Mouse (Mus musculus): Measurements from ENCODE around the gene Ptpn18. TPM values are rescaled to one million over a fixed set of nuclear protein-coding genes. Genes with fewer than 3 reads are reported as not detected.
A peak's percentile ranks its signal among the peaks of the same experiment; 100 is the strongest.
"Not testable (repeated sequence)": the region's sequence is repeated elsewhere in the genome, so short reads cannot be mapped to it uniquely, and the experiment has no call there.

Gene Ptpn18
- total and polyA plus RNA-seq, 3 experiments, result 4.2 to 16.3 (median 4.2) TPM

DNA sequence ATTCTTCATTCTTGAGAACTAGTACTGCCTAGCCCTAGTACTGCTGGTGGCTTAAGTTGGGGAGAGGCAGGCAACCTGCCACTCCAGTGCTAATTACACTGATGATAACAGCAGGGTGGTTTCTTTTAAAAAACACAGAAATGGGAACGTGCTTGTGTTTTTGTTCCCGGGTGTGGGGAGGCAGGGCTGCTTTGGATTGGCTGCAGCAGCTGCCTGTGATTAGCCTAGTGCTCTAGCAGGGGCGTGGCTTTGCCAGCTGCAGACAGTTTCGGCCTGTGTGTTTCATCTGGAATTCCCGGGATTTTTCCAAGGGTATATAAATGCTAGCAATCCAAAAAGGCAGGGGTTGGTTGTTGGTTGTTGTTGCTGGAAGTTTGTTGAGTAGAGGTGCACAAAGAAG lies 57.0 kb downstream of the Ptpn18 start:
- H3K9ac ChIP-seq (ENCODE audit: low read depth, low read length), result no peak overlapping the region

DNA sequence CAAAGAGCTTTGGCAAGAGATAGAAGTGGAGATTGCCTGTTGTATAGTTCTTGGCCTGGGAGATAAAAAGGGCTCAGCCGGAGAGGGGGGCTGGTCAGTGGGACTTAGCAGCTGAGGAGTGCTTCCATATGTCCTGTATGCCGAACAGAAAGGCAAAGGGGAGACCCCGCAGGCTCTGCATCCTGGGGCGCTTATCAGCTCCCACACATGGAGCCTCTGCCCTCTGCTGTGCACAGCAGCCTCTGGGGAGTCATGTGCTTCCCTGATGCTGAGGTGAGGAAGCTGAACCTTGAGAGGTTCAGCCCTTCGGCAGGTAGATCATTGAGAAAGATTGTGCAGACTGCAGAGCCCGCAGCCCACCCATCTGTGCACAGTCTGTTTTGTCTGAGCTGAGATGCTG lies 57.7 kb downstream of the Ptpn18 start:
- H3K27ac ChIP-seq; H3K36me3 ChIP-seq (ENCODE audit: control insufficient read depth, insufficient read depth, low read length); H3K4me1 ChIP-seq (ENCODE audit: control insufficient read depth, insufficient read depth, low read length); H3K9ac ChIP-seq (ENCODE audit: low read depth, low read length); intact Hi-C loops (cut with DNase I); DNase-seq; H3K4me3 ChIP-seq; H3K79me2 ChIP-seq (replicated peaks; ENCODE audit: control insufficient read depth, insufficient read depth, low read length); H3K27me3 ChIP-seq (ENCODE audit: control insufficient read depth, insufficient read depth, low read length): not testable (repeated sequence)
- WGBS, result 41% methylated on average over 6 of the region's 6 CpGs

More for the DNA sequence above, 57.0 kb downstream of the Ptpn18 start:
- intact Hi-C loops (cut with DNase I), result no loop called here
- Histone ChIP-seq H3K27me3 (ENCODE audit: control insufficient read depth, insufficient read depth, low read length) (no peaks in the 10 kb centered on the region; the same call in 1 of the 2 replicates), H3K79me2 (replicated peaks; ENCODE audit: control insufficient read depth, insufficient read depth, low read length) (no peaks in the 10 kb centered on the region), H3K4me3 (no peak overlapping the region), H3K36me3 (ENCODE audit: control insufficient read depth, insufficient read depth, low read length) (no peaks in the 10 kb centered on the region), H3K4me1 (ENCODE audit: control insufficient read depth, insufficient read depth, low read length) (no peaks in the 10 kb centered on the region), H3K27ac (no peak overlapping the region)
- 23% methylated on average over 5 of the region's 5 CpGs for WGBS
- TF ChIP-seq EP300 (IDR thresholded peaks at IDR 0.05; ENCODE audit: insufficient read depth, low read depth, low read length) (no peak), CTCF (IDR thresholded peaks at IDR 0.05) (no peak), POLR2A (IDR thresholded peaks at IDR 0.05; ENCODE audit: insufficient read depth, low read depth, low read length) (no peak)
- DNase-seq, result no peak

DNA sequence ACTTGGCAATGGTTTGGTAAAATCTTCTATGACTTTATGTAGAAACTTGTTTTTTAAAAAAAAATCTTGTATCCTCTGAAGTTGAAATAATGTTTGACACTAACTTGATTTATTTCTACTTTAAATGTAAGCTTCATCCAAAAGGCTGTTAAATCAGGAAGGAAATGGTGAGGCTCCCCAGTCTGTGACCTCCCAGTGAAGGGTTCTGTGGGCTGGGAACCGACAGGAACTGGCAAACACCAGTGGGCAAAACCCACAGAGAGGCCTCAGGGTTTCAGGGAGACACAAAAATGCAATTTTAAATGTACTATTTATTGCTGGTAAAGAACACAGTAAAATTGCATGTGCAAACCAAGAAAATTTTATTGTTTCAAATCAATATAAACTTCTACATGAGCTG lies 58.2 kb downstream of the Ptpn18 start:
- H3K27me3 ChIP-seq (ENCODE audit: control insufficient read depth, insufficient read depth, low read length); DNase-seq; H3K4me3 ChIP-seq; H3K79me2 ChIP-seq (replicated peaks; ENCODE audit: control insufficient read depth, insufficient read depth, low read length); intact Hi-C loops (cut with DNase I); H3K4me1 ChIP-seq (ENCODE audit: control insufficient read depth, insufficient read depth, low read length); H3K9ac ChIP-seq (ENCODE audit: low read depth, low read length); H3K36me3 ChIP-seq (ENCODE audit: control insufficient read depth, insufficient read depth, low read length); H3K27ac ChIP-seq: not testable (repeated sequence)
- WGBS, result 22% methylated on average over 1 of the region's 1 CpGs

DNA sequence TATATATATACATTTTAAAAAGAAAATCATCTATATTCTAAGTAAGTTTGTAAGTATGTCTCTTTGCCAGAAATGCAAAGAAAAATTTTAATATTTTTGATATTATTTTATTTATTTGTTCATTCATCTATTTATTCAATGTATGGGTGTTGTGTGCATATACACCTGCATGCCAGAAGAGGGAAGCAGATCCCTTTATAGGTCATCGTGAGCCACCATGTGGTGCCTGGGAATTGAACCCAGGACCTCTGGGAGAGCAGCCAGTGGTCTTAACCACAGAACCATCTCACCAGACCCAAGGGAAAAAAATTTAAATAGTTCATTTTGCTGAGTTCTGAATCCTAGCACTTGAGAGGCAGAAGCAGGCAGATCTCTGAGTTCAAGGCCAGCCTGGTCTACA lies 58.7 kb downstream of the Ptpn18 start:
- intact Hi-C loops (cut with DNase I), result no loop called here

DNA sequence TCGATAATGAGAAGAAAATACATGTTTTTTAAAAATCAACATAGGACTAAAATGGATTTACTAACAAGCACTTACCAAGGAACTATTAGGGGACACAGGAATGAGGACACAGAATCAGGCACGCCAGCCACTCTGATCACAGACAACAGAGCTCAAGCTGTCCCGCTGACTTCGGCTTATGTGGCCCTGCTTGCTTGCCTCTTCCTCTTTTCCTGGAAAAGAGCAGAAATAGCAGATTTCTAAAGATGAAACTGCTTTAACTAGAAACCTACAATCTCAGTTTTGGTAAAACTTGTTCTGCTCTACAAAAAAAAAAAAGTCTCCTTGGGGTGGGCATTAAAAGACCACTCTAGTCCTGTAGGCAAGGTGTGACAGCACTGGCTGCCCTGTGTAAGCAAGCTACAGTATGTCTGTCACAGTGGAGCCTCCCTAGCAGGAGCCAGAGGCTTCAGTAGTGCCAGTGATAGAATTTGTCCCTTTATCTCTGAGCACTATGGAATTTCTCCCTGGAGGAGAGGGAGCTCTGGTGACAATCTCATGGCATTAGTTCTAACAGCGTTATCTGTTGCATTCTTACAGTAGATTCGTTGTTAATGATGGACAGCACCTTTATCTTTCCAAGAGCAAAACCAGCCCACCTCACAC lies 62.8 kb downstream of the Ptpn18 start:
- intact Hi-C loops (cut with DNase I), result no loop called here
- H3K36me3 ChIP-seq (ENCODE audit: control insufficient read depth, insufficient read depth, low read length), result no peaks in the 10 kb centered on the region
- no peaks in the 10 kb centered on the region for H3K4me1 ChIP-seq (ENCODE audit: control insufficient read depth, insufficient read depth, low read length)
- no peak overlapping the region for H3K4me3 ChIP-seq
- no peaks in the 10 kb centered on the region for H3K27me3 ChIP-seq (ENCODE audit: control insufficient read depth, insufficient read depth, low read length)
- no peak for DNase-seq
- 39% methylated on average over 6 of the region's 6 CpGs for WGBS
- TF ChIP-seq EP300 (IDR thresholded peaks at IDR 0.05; ENCODE audit: insufficient read depth, low read depth, low read length), result no peak
- no peak for TF ChIP-seq POLR2A (IDR thresholded peaks at IDR 0.05; ENCODE audit: insufficient read depth, low read depth, low read length)
- TF ChIP-seq CTCF (IDR thresholded peaks at IDR 0.05), result no peak
- H3K27ac ChIP-seq, result no peak overlapping the region
- H3K9ac ChIP-seq (ENCODE audit: low read depth, low read length), result no peak overlapping the region
- no peaks in the 10 kb centered on the region for H3K79me2 ChIP-seq (replicated peaks; ENCODE audit: control insufficient read depth, insufficient read depth, low read length)

More for the DNA sequence above, 58.7 kb downstream of the Ptpn18 start:
- H3K4me1 ChIP-seq (ENCODE audit: control insufficient read depth, insufficient read depth, low read length), result no peaks in the 10 kb centered on the region
- H3K27ac ChIP-seq, result no peak overlapping the region
- 71% methylated on average over 1 of the region's 1 CpGs for WGBS
- H3K79me2 ChIP-seq (replicated peaks; ENCODE audit: control insufficient read depth, insufficient read depth, low read length), result no peaks in the 10 kb centered on the region
- no peak for TF ChIP-seq POLR2A (IDR thresholded peaks at IDR 0.05; ENCODE audit: insufficient read depth, low read depth, low read length)
- TF ChIP-seq CTCF (IDR thresholded peaks at IDR 0.05), result peak; percentile 25; the same call in 1 of the 2 replicates
- no peak overlapping the region for H3K4me3 ChIP-seq
- no peak for DNase-seq
- H3K27me3 ChIP-seq (ENCODE audit: control insufficient read depth, insufficient read depth, low read length), result no peaks in the 10 kb centered on the region; the same call in 1 of the 2 replicates
- H3K36me3 ChIP-seq (ENCODE audit: control insufficient read depth, insufficient read depth, low read length), result no peaks in the 10 kb centered on the region
- H3K9ac ChIP-seq (ENCODE audit: low read depth, low read length), result no peak overlapping the region

DNA sequence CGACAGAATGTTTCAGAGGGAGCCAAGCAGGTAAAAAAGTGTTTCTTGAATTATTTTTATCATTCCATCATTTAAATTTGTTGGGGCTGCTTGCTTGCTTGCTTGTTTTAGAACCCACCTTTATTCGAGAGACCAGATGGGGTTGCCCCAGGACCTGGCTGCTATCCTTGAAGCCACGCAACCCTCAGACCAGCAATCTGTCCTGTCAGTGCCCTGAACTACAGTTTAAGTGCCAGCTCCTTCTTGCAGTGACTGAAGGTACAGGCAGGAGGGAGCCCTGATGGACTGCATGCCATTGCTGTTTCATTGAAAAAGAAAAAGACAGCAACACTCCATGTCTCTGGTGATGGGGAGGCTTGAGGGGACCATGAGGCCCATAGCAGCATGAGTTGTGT lies 63.3 kb downstream of the Ptpn18 start:
- Histone ChIP-seq H3K4me3 (no peak overlapping the region), H3K79me2 (replicated peaks; ENCODE audit: control insufficient read depth, insufficient read depth, low read length) (no peaks in the 10 kb centered on the region), H3K27ac (no peak overlapping the region), H3K9ac (ENCODE audit: low read depth, low read length) (no peak overlapping the region), H3K27me3 (ENCODE audit: control insufficient read depth, insufficient read depth, low read length) (no peaks in the 10 kb centered on the region), H3K36me3 (ENCODE audit: control insufficient read depth, insufficient read depth, low read length) (no peaks in the 10 kb centered on the region), H3K4me1 (ENCODE audit: control insufficient read depth, insufficient read depth, low read length) (no peaks in the 10 kb centered on the region)
- WGBS, result 46% methylated on average over 3 of the region's 3 CpGs
- TF ChIP-seq CTCF (IDR thresholded peaks at IDR 0.05) (no peak), EP300 (IDR thresholded peaks at IDR 0.05; ENCODE audit: insufficient read depth, low read depth, low read length) (no peak), POLR2A (IDR thresholded peaks at IDR 0.05; ENCODE audit: insufficient read depth, low read depth, low read length) (no peak)
- intact Hi-C loops (cut with DNase I), result no loop called here
- no peak for DNase-seq

All from heart, adult 2 months (tissue).